Mouse (Mus musculus) mesoderm, embryonic 11.5 days (tissue): ENCODE results near the gene Chrd.
A peak's percentile ranks its signal among the peaks of the same experiment; 100 is the strongest.

Source experiments
- DNase-seq: peaks from one replicate; pipeline ENCODE4 v3.0.0-alpha.2; 2012; ENCODE audit warnings: low read depth, low spot score

The Chrd gene

DNA sequence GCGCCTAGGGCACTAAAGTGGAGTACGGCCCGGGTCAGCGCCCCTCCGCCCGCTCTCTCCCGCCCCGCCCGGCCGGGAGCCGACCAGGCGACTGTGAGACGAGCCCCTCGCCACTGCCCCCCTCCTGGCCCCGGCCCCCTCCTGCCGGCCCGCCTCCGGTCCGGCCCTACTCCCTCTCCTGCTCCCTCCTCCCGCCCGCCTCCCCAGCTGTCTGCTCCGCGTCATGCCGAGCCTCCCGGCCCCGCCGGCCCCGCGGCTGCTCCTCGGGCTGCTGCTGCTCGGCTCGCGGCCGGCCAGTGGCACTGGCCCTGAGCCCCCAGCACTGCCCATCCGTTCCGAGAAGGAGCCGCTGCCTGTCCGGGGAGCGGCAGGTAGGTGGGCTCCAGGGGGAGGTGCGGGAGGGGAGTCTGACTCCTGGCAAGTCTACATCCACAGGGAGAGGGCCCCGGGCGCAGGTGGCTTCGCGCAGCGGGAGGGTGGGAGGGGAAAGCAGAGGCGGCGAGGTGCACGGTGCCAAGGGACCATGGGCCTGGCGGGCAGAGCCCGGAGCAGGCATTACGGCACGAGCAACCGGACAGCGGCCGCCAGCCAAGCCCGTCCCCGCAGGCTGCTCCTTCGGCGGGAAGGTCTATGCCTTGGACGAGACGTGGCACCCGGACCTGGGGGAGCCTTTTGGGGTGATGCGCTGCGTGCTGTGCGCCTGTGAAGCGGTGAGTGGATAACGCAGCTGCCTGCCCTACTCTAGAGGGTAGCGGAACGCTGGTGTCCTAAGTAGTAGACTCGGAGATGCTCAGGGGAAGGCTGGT is at the start of gene Chrd:
TSS of gene Chrd (plus strand) at position 203 of the 806 bp plus-strand sequence.
- peak; percentile 68 for DNase-seq

DNA sequence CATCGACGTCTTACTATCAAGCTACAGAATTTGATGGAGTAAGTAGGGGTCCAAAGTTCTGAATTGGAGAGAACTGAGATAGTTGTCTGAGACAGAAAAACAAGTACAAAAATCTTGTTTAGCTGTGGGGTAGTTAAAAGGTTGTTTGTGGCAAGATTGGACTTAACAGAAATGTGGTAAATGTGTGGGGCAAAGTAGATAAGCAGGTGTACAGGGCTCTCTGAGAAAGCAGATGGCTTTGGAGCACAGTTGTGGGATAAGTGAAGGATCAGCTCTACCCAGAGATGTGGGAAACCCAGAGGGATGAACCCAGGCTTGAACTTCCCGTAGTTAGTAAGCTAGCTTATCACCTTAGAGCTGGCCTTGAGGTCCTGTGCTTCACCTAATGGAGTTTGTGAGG is 42.2 kb upstream of the Chrd start:
- no peak for DNase-seq

DNA sequence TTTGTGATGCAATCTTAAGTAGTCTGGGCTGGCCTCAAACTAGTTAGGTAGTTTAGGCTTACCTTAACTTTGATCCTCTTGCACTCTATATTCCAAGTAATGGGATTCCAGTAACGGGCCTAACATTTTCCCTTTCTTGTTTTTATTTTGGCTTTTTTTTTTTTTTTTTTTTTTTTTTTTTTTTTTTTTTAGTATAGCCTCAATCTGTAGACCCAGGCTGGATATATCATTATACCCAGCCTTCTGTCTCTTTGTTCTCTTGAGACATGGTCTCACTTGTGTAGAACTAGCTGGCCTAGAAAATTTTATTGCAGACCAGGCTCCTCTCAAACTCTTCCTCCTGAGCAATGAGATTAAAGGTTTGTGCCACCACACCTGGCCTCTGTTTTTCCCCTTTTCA is 41.3 kb upstream of the Chrd start:
- DNase-seq, result no peak

DNA sequence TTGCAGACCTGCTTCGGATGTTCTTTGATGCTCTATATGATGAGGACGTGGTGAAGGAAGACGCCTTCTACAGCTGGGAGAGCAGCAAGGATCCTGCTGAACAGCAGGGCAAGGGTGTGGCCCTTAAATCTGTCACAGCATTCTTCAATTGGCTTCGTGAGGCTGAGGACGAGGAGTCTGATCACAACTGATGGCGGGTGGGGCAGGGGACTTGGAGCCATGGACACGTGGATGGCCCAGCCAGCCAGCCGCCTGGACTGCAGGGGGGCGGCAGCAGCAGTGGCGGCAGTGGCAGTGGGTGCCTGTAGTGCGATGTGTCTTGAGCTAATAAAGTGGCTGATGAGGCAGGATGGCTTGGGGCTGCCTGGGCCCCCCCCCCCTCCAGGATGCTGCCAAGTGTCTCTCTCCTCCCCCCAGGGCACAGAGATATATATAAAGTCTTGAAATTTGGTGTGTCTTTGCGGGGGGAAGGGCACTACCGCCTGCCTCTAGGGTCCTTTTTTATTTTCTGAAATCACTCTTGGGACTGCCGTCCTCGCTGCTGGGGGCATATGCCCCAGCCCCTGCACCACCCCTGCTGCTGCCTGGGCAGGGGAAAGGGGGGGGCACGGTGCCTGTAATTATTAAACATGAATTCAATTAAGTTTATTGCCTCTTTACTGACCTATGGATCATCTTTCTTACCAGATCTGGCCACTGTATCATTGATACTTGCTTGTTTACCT is 40.5 kb upstream of the Chrd start:
- no peak for DNase-seq

DNA sequence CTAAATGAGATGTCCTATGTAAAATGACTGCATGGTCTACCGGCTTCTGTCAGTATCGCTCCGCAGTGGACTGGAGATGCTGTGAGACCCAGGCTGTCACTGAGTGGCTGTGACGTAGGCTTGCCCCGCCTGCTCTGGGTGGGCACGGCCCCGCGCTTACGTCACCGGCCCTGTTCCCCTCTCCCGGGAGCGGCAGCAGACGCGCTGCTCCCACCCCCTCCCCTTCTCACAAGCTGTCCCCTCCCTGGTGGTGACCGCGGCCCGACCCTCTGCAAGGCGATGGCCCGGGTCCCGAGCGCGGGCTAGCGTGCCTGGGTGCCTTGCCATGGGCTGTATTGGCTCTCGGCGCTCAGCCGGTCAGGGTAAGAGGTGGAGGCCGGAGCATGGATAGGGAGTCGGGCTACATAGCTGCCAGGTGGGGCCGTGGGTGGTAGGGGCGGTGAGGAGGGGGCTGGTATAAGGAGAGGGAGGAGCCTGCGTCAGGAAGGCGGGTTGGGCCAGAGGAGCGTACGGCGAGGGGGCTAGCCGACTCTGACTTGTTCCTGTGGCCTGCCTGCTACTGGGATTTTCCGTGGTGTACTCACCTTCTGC is 39.7 kb upstream of the Chrd start, which contains the start of gene Fam131a:
TSS of gene Fam131a (plus strand) at position 131 of the 591 bp plus-strand sequence.
- peak; percentile 94 for DNase-seq

DNA sequence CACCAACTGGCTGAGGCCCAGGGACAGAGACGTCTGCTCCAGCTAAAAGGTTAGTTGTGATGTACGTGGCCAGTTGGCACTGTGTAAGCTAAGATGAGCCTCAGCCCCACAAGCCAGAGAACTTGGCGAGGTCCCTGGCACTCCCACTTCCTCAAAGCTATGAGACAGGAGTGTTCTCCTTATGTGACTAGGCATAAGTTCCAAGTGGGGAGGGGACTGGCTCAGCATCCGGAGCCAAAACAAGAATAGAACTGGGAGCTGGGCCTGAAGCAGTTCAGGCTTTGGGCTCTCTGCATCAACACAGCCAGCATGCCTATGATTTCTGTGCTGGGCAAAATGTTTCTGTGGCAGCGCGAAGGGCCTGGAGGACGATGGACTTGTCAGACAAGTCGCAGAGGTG is 38.1 kb upstream of the Chrd start:
- no peak for DNase-seq

DNA sequence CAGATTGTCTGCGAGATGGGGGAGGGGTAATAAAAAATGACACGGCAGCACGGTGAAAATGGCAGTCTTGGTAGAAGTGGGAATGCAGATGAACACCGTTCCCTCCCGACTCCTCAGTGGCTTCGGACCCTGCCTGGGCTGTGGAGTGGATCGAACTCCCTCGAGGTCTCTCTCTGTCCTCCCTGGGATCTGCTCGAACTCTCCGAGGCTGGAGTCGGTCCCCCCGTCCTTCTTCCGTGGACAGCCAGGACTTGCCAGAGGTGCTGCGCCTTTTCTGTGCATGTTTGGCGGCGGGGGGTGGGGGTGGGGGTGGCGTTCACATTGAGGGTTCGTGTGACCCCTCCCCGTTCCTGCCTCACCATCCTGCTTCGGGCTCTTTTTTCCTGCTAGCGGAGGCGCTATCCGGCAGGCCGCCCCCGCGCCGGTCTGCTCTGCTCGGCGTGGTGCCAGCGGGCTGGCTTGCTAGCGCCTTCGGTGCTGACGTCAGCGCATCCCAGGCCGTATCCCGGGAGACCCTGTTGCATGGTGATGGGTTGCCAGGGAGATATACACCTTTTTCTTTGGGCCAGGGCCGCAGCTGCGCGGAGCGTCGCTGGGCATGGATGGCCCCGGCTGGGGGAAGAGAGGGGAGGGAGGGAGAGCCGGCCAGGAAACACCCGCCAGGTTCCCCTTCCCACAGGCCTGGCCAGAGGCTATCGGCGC is 37.2 kb upstream of the Chrd start:
- DNase-seq, result peak; percentile 93

DNA sequence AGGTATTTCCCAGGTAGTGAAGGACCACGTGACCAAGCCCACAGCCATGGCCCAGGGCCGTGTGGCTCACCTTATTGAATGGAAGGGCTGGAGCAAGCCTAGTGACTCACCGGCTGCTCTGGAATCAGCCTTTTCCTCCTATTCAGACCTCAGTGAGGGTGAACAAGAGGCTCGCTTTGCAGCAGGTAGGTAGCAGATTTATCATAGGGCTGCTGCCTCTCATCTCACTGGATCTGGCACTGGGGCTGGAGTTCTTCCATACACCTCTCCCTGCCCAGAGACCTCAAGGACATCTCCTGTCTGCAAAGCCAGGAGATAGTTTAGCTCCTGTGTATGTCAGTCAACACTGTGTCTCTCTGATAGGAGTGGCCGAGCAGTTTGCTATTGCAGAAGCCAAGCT is 33.7 kb upstream of the Chrd start:
- DNase-seq, result no peak

DNA sequence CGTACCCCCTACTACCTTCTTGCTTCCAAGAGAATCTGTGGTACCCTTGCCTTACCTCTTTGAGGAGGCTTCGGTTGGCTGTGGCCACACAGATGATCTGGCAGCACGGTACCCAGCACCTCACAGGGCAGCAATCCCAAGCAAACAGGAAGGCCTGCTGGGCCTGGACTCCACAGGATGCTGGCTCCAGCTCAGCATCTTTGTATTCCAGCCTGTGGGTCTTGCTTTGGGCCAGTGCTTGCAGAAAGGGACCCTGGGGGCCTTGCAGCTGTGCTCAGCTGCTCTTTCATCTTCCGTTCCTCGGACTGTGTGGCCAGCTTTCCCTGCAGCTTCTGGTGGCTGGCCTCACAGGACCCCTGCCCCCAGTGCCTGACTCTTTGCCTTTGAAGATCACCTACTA is 32.9 kb upstream of the Chrd start:
- no peak for DNase-seq

DNA sequence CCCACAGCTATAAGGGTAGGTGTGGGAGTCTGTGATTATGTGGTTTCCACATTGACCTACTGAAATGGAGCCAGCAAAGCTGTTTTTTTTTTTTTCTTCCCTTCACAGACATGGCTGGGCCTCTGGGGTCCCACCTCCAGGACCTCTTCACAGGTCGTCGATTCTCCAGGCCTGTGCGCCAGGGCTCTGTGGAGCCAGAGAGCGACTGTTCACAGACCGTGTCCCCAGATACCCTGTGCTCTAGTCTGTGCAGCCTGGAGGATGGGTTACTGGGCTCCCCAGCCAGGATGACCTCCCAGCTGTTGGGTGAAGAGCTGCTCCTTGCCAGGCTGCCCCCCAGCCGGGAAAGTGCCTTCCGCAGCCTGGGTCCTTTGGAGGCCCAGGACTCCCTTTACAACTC is 31.6 kb upstream of the Chrd start:
- no peak for DNase-seq

DNA sequence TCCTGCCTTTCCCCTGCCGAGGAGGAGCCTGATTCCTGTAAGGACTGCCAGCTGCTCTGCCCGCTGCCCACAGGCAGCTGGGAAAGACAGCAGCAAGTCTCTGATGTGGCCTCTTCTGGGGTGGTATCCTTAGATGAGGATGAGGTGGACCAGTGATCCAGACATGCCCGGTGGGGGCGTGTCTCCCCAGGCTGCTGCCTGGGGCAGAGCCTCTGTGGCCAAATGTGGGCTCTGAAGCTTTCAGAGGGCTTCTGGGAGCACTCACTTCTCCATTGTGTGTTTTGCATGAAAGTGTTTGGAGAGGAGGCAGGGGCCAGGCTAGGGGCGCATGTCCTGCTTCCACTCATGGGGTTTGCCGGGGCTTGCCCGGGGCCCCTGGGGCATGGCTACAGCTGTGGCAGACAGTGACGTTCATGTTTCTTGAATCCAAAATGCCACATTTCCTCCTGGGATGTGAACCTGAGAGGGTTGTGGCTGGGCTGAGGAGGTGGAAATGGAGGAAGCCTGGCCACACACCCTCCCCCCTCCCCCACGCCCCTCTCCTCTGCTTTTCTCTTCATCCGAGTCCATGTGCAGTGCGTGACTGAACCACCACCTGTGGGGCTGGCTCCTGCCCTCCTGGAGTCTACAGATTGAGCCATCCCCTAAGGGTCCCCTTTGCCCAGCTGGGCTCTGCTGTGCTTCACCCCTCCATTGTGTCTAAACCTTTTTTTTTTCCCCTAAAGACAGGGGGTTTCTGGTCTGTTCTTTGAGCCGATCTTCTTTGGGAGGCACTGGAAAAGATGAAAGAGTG is 31.0 kb upstream of the Chrd start:
- DNase-seq, result no peak

DNA sequence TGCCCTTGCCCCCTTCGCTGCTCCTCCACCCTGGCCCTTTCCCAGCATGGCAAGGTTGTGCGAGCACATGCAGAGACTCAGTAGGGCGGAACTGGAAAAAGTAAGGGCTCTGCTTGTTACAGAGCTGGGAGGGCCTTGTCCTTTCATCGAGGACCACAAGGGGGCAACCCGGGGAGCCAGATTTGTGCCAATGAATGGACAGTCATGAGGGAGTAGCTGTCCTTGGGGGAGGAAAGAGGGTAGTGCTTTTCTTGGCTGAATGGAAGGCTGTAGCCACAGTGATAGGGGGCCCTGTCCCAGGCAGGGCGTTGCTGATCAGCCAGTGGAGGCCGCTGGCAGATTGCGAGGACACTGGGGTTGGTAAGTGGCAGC is 30.4 kb upstream of the Chrd start:
- DNase-seq, result peak; percentile 77

DNA sequence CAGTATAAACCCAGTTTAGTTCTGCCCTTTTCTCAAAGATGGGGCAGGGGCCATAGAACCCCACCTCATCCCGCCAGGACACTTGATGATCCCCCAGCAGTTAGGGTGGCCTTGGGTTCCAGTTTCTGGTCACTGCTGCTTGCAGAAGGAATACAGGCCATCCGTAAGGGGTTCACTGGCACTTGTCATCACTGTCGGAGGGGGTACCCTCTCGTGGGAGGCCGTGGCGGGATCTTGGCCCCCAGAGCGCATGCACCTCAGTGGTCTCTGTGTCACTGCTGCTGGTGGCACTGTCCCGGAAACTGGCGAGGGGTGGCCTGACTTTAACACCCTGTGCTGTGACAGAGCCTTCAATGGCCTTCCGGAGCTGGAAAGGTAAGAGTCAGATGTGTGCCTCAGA is 29.9 kb upstream of the Chrd start:
- DNase-seq, result no peak

DNA sequence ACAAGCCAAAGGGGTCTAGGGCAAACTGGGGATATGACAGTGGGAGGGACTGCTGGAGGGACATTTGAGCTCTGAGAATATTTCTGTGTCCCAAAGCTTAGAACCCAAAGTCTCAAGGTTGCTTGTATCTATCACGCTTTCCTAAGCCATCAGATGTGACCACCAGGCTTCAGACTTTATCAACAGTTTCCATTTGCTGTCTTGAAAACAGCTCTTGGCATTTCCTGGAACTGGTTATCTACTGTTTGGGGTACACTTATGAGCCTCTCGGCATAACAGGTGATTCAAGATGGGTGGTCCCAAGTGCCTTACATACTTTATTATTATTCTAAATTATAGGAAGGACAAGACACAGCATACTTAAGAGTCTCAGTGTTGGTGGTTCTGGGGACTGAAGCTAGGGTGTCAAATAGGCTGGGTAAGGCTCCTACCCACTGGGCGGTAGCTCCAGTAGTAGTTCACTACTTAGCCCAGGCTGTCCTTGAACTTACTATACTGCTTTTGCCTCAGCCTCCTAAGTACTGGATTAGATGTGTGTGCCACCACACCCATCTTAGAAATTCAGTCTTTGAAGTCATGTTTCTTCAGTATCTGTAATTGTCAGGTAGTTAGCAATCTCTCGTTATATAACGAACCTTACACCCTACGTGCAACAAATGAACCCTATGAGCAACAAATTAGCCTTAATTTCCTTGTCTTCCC is 29.1 kb upstream of the Chrd start:
- DNase-seq, result no peak

DNA sequence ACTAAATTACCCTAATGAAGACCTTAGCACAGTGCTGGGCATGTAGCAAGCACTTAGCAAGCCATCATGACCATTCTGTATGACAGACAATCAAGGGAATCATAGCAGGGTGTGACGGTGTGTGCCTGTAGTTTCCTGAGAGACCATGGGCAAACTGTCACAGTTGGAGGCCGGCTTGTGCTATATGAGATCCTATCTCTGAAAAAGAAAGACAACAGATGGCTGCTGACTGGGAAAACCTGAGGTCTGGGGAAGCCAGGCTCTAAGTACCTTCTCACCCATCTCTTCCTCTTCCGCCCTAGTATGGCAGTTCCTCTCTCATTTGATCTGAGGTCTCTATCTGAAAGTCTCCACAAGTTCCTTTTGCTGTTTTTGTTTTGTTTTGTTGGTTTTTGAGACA is 27.1 kb upstream of the Chrd start:
- no peak for DNase-seq

DNA sequence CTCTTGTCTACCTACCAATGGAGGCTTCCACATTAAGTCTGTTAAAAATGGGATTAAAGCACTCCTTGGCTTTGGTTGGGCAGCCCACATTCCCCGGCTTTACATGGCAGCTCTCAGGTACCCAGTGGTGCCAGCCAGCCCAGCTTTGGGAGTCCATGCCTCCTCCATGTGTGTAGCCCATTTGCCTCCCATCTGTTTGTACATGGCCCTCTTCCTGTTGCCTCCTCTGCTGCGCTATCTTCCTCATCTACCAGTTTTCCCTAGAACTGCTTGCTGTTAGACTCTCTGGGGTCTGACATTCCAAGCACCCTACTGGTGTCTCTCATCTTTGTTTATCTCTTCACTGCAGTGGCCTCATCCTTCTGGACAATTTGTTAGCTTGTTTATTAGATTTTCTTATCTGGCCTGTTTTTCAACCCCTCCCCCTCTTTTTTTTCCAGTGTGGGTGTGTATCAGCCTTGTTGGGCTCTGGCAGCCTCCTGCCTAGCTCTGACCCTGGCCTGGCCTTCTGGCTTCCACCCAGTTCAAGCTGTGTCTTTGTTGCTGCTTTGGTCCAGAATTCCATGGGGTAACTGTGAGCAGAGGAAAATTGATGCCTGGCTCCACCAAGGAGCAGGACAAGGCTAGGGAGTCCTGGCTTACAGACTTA is 26.4 kb upstream of the Chrd start:
- no peak for DNase-seq

DNA sequence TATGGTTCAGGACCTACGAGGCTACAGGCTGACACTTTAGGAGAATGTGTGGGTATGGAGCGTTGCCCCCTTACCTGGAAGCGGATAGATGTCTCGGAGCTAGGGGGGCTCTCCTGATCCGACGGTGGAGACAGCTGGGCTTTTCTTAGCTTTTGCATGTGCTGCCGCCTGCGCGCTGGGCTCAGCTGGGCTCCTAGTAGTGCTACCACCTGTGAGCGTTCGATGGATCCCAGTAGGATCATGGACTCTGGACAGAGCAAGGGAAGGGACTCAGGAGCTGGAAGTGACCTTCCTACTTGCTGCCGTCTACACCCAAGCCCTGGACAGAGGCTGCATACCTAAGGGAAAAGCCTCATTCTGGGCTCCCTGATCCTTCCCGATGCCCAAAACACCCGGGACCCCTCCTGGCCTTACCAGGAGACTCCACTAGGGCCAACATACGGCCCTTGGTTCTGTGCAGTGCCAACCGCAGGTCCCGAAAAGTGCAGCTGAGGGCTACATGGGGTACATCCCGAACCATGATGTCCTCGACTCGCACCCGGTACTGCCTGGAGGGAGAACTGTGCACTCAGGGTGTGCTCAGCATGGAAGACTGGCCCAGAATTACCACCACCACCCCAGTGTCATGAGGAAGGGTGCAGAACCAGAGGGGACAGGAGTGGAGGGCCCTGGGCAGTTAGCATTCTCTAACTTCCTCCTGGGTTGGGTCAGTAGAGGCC is 24.5 kb upstream of the Chrd start:
- no peak for DNase-seq

DNA sequence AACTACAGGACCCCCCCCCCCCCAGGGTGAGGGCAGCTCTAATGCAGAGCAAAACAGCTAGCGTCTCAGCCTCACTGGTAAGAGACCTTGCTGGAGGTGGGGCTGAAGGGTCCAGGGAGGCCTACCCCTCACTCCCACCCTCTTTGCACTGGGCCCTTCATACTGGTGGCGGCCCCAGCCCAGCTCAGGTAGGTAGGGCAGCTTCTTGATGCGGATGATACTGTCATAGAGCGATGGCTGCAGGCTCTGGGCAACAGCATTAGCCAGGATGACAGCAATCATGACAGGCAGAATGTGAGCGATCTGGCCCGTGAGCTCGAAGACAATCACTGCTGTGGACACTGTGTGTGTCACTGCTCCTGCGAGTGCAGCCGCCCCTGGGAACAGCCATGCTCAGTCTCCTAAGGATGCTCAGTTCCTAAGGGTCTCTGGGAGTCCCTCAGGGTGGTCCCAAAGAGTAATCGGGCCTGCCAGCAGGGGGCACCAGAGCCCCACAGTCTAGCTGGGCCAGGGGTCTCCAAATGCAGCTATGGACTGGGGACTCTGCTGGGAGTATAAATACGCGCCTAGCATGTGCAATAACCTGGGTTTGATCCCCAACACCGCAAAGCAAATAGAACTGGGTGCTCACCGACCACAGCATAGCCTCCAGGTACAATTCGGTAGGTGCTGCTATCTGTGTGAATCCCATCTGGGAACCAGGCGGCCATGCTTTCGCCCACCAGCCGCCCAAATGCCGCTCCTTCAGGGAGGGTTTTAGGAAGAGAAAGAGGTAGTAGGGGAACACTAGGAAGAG is 23.8 kb upstream of the Chrd start:
- peak; percentile 71 for DNase-seq

DNA sequence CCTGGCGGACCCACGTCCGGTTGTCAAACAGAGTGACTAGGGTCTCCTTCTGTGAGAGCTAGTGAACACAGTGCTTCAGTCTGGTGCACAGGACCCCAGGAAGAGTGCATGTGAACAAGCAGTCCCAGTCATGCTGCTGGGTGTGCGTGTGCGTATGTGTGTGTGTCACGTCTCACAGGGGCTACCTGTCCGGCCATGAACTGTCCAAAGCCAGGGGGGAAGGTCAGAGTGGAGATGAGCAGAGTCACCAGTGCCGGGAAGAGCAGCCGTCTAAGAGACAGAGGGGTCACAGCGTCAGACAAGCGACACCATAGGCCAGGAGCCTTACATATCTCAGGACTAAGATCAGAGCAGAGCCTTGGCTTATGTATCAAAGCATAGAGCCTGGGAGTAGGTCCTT is 22.6 kb upstream of the Chrd start:
- DNase-seq, result no peak
